Mouse (Mus musculus): ENCODE results near the gene Cdc42bpg. TPM values are rescaled to one million over a fixed set of nuclear protein-coding genes. Genes with fewer than 3 reads are reported as not detected.
A peak's percentile ranks its signal among the peaks of the same experiment; 100 is the strongest.
"Not testable (repeated sequence)": the region's sequence is repeated elsewhere in the genome, so short reads cannot be mapped to it uniquely, and the experiment has no call there.

The Cdc42bpg gene
- polyA plus RNA-seq, 1 experiment from 2014 or later = 0.22 TPM

DNA sequence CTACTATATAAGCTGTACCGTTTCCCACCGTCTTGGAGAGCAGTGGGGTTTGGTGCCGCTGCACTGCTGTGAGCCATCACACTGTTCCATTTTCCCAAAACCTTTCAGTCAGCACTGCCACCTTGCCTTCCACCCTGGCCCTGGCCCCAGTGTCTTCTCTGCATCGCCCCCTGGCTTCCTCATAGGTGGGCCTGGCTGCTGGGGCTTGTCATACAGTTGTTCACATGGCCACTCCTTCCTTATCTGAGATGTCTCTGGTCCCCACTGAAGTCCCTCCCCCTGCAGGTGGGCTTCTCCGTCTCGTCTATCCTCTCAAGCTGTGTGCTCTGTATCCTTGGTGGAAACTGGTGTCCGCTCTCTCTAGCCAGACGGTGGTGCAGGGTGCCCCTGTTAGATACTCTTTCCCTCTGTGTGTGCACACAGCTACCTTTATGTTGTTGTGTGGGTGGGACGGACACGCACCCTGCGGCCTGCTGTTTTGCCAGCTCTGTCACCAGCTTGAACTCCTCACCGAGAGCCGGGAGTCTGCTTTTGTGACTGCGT, 16.5 kb upstream of the Cdc42bpg start:
- Histone ChIP-seq H3K9ac (no peak overlapping the region), H3K4me3 (no peak overlapping the region), H3K4me1 (no peaks in the 10 kb centered on the region), H3K9me3 (replicated peaks) (no peaks in the 10 kb centered on the region), H3K27ac (no peak overlapping the region), H3K27me3 (no peaks in the 10 kb centered on the region), H3K4me2 (no peak overlapping the region), H3K36me3 (ENCODE audit: poor library complexity, severe bottlenecking) (peaks cover 86% of the 10 kb centered on the region)
- WGBS = 93% methylated on average over 14 of the region's 14 CpGs
- no peak for ATAC-seq

DNA sequence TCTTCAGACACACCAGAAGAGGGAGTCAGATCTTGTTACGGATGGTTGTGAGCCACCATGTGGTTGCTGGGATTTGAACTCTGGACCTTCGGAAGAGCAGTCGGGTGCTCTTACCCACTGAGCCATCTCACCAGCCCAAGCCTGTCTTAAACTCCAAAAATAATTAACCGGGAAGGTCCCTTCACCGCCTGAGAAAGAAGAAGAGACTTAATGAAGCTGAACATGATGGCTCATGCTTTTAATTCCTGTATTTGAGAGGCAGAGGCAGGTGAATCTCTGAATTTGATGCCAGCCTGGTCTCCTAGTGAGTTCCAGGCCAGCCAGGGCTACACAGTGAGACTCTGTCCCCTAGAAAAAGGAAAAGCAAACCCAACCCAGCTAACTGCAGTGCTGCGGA, 15.5 kb upstream of the Cdc42bpg start:
- H3K27me3 ChIP-seq; ATAC-seq; H3K27ac ChIP-seq; H3K9me3 ChIP-seq (replicated peaks); H3K9ac ChIP-seq; H3K4me2 ChIP-seq; H3K4me3 ChIP-seq; H3K4me1 ChIP-seq: not testable (repeated sequence)
- 93% methylated on average over 5 of the region's 6 CpGs for WGBS
- peaks cover 86% of the 10 kb centered on the region for H3K36me3 ChIP-seq (ENCODE audit: poor library complexity, severe bottlenecking)

DNA sequence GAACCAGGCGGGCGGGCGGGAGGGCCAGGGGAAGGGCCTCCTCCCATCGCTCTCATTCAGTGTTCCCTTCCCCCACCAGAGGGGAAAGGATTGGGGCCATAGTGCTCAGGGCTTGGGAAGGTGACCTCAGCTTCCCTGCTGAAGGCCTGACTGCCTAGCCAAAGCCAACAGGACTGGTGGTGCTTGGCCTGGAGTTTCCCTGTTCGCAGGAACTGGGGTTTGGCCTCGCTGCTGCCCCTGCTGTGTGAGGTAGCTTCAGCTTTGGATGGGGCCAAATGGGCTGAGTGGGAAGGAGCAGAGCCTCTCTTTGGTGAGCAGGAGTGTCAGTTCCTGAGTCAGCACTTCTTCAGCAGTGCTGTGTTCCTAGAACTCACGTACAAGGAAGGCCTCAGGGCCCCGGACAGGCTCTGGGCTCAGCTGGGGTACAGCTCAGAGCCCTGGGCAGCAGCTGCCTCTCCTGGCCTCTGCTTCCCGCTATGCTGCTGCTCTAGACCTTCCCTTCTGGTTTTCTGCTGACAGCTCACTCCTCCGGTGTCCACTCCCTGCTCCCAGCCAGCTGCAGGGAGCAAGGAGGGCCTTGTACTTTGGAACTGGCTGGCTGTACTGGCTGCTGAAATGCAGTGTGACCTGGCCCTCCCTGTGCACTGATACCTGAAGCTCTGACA, 15.0 kb upstream of the Cdc42bpg start:
- 89% methylated on average over 10 of the region's 10 CpGs for WGBS
- Histone ChIP-seq H3K4me1 (no peaks in the 10 kb centered on the region), H3K4me3 (no peak overlapping the region), H3K27ac (peak overlapping the region; percentile 19; the same call in 1 of the 2 replicates), H3K9ac (no peak overlapping the region), H3K4me2 (no peak overlapping the region), H3K27me3 (no peaks in the 10 kb centered on the region), H3K9me3 (replicated peaks) (no peaks in the 10 kb centered on the region), H3K36me3 (ENCODE audit: poor library complexity, severe bottlenecking) (peaks cover 86% of the 10 kb centered on the region)
- no peak for ATAC-seq

DNA sequence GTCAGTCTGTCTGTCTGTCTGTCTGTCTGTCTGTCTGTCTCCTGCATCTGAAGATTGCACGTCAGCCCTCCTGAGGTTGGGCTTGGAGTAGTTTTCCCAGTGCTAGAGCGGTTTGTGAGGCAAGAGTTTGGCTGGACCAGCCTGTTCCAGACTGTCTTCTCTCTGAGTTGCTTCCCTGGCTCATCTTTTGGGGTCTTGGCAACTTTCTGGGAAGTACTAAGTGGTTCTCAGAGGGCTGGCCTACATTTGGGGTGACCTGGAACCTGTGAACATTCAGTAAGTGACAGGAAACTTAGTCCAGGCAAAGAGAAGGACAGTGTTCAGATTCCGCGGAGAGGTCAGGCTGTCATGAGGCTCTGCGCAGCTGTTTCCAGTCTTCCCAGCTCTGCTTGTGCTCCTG, 14.0 kb upstream of the Cdc42bpg start:
- 93% methylated on average over 5 of the region's 5 CpGs for WGBS
- no peak overlapping the region for H3K4me2 ChIP-seq
- no peak overlapping the region for H3K27ac ChIP-seq
- no peaks in the 10 kb centered on the region for H3K4me1 ChIP-seq
- ATAC-seq = no peak
- no peak overlapping the region for H3K9ac ChIP-seq
- peaks cover 86% of the 10 kb centered on the region for H3K36me3 ChIP-seq (ENCODE audit: poor library complexity, severe bottlenecking)
- no peaks in the 10 kb centered on the region for H3K27me3 ChIP-seq
- H3K4me3 ChIP-seq = no peak overlapping the region
- H3K9me3 ChIP-seq (replicated peaks) = no peaks in the 10 kb centered on the region

- Histone ChIP-seq H3K36me3 (ENCODE audit: poor library complexity, severe bottlenecking) (peaks cover 91% of the 10 kb centered on the region), H3K27me3 (no peaks in the 10 kb centered on the region), H3K9ac (no peak overlapping the region), H3K4me2 (no peak overlapping the region), H3K27ac (no peak overlapping the region), H3K4me3 (no peak overlapping the region), H3K4me1 (no peaks in the 10 kb centered on the region), H3K9me3 (replicated peaks) (no peaks in the 10 kb centered on the region)
- 95% methylated on average over 17 of the region's 17 CpGs for WGBS
- no peak for ATAC-seq
These were observed 12.0 kb upstream of the Cdc42bpg start for GRCm38 (mm10) chr19:6294301-6294700.

DNA sequence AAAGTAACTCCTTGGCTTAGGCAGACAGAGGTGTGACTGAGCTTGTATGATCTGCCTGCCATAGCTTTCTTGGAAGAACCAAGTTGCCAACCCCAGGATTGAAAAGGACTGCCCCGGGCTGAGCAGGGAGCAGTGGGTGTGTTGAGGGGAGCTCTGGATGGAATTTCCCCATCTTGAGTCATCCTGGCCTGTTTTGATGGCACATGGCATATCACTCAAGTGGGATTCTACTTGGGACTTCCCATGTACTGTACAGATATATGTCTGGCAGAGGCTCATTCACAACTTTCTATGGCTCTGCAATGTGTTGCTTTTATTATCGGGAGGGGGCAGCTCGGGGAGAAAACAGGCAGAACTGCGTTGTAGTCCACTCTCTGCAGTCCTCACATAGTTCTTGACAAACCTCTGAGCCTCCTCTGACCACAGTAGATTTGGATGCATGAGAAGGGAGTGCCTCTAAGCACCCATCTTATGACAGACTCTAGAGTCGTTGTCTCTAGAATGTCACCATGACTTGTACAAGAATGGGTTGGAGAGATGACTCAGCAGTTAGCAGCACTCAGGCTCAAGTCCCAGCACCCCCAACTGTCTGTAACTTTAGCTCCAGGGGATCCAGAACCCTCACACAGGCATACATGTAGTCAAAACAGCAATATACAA, 9.6 kb upstream of the Cdc42bpg start:
- Histone ChIP-seq H3K27me3 (no peaks in the 10 kb centered on the region), H3K36me3 (ENCODE audit: poor library complexity, severe bottlenecking) (peaks cover 91% of the 10 kb centered on the region), H3K4me2 (no peak overlapping the region), H3K4me1 (no peaks in the 10 kb centered on the region), H3K27ac (no peak overlapping the region), H3K9me3 (replicated peaks) (no peaks in the 10 kb centered on the region), H3K4me3 (no peak overlapping the region), H3K9ac (no peak overlapping the region)
- no peak for ATAC-seq
- 93% methylated on average over 5 of the region's 5 CpGs for WGBS

GRCm38 (mm10) chr19:6297641-6298040, 8.6 kb upstream of the Cdc42bpg start:
- peaks cover 83% of the 10 kb centered on the region for H3K36me3 ChIP-seq (ENCODE audit: poor library complexity, severe bottlenecking)
- no peak overlapping the region for H3K4me2 ChIP-seq
- H3K4me1 ChIP-seq = no peaks in the 10 kb centered on the region
- no peak overlapping the region for H3K4me3 ChIP-seq
- no peaks in the 10 kb centered on the region for H3K9me3 ChIP-seq (replicated peaks)
- no peak overlapping the region for H3K9ac ChIP-seq
- 93% methylated on average over 9 of the region's 9 CpGs for WGBS
- no peaks in the 10 kb centered on the region for H3K27me3 ChIP-seq
- no peak for ATAC-seq
- no peak overlapping the region for H3K27ac ChIP-seq

GRCm38 (mm10) chr19:6299003-6299402, 7.3 kb upstream of the Cdc42bpg start:
- Histone ChIP-seq H3K9me3 (replicated peaks) (no peaks in the 10 kb centered on the region), H3K9ac (no peak overlapping the region), H3K27ac (no peak overlapping the region), H3K4me1 (no peaks in the 10 kb centered on the region), H3K4me2 (no peak overlapping the region), H3K4me3 (no peak overlapping the region), H3K27me3 (no peaks in the 10 kb centered on the region), H3K36me3 (ENCODE audit: poor library complexity, severe bottlenecking) (peaks cover 71% of the 10 kb centered on the region)
- WGBS = 86% methylated on average over 4 of the region's 4 CpGs
- no peak for ATAC-seq

GRCm38 (mm10) chr19:6299450-6300267, 6.6 kb upstream of the Cdc42bpg start:
- H3K9ac ChIP-seq = no peak overlapping the region
- no peak overlapping the region for H3K4me2 ChIP-seq
- ATAC-seq = no peak
- no peaks in the 10 kb centered on the region for H3K4me1 ChIP-seq
- H3K36me3 ChIP-seq (ENCODE audit: poor library complexity, severe bottlenecking) = peaks cover 64% of the 10 kb centered on the region
- WGBS = 87% methylated on average over 7 of the region's 7 CpGs
- no peaks in the 10 kb centered on the region for H3K9me3 ChIP-seq (replicated peaks)
- no peak overlapping the region for H3K27ac ChIP-seq
- no peak overlapping the region for H3K4me3 ChIP-seq
- H3K27me3 ChIP-seq = no peaks in the 10 kb centered on the region

- no peak overlapping the region for H3K4me3 ChIP-seq
- ATAC-seq = no peak
- H3K27ac ChIP-seq = no peak overlapping the region
- no peaks in the 10 kb centered on the region for H3K27me3 ChIP-seq
- H3K9me3 ChIP-seq (replicated peaks) = no peaks in the 10 kb centered on the region
- no peak overlapping the region for H3K9ac ChIP-seq
- H3K4me1 ChIP-seq = no peaks in the 10 kb centered on the region
- no peak overlapping the region for H3K4me2 ChIP-seq
- WGBS = 87% methylated on average over 7 of the region's 7 CpGs
- peaks cover 56% of the 10 kb centered on the region for H3K36me3 ChIP-seq (ENCODE audit: poor library complexity, severe bottlenecking)
These were observed 5.8 kb upstream of the Cdc42bpg start for GRCm38 (mm10) chr19:6300402-6300841.

GRCm38 (mm10) chr19:6302114-6302513, 4.1 kb upstream of the Cdc42bpg start:
- H3K9me3 ChIP-seq (replicated peaks) = no peaks in the 10 kb centered on the region
- H3K27ac ChIP-seq = no peak overlapping the region
- no peak overlapping the region for H3K9ac ChIP-seq
- H3K4me3 ChIP-seq = no peak overlapping the region
- H3K4me1 ChIP-seq = peaks cover 10% of the 10 kb centered on the region
- peaks cover 39% of the 10 kb centered on the region for H3K36me3 ChIP-seq (ENCODE audit: poor library complexity, severe bottlenecking)
- ATAC-seq = no peak
- H3K4me2 ChIP-seq = no peak overlapping the region
- WGBS = 94% methylated on average over 5 of the region's 5 CpGs
- H3K27me3 ChIP-seq = no peaks in the 10 kb centered on the region

DNA sequence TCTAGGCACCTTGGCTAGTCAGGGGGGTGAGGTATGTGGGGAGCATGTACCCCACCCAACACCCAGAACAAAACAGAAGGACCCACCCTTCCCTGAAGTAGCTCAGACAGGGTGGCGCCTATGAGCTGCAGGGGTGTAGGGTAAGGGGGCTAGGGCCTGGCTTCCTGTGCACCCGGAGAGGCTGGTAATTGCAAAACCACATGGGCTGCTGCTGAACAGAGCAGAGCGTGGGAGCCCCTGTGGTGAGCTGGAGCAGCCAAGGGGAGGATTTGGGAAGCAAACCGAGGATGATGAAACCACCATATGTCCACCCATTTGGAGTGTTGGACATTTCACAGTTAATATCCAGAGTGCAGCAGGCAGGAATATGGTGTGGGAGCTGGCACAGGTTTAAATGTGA, 3.7 kb upstream of the Cdc42bpg start:
- Histone ChIP-seq H3K9ac (no peak overlapping the region), H3K4me1 (peaks cover 11% of the 10 kb centered on the region), H3K4me2 (no peak overlapping the region), H3K9me3 (replicated peaks) (no peaks in the 10 kb centered on the region), H3K27me3 (no peaks in the 10 kb centered on the region), H3K27ac (no peak overlapping the region), H3K4me3 (no peak overlapping the region), H3K36me3 (ENCODE audit: poor library complexity, severe bottlenecking) (peaks cover 35% of the 10 kb centered on the region)
- 42% methylated on average over 4 of the region's 4 CpGs for WGBS
- ATAC-seq = peak; percentile 29; the same call in 1 of the 2 replicates
